Mouse (Mus musculus): ENCODE data around the gene Gja1.

GRCm38 (mm10) chr10:56393095-56393784 is 16.1 kb downstream of the Gja1 start:
- no peak for TF ChIP-seq CTCF (IDR thresholded peaks at IDR 0.05; ENCODE audit: low read depth)
- no peak for TF ChIP-seq EP300 (optimal IDR thresholded peaks at IDR 0.05)

Measured in stomach, postnatal 0 days (tissue).